ENCODE assay signal across 15 mouse cellular contexts in the genomic region with DNA sequence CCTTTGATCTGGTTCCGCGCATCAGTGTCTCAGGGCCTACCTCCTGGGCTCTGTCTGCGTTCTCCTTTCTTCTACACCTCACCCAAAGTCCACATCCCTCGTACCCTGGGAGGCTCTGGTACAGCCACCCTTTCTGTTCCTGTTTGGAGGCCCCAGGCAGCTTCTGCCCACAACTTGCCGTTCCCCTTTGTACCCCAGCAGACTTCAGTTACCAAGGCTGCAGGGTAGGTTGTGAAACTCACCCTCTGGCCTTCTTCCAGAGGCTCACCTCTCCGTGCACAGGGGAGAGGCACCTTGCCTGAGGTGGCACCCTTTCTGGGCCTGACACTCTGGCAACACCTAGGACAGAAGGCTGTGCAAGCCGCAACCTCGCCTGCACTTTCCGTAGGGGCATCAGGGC. TPM values are rescaled to one million over a fixed set of nuclear protein-coding genes. Genes with fewer than 3 reads are reported as not detected.
A peak's percentile ranks its signal among the peaks of the same experiment; 100 is the strongest.
DNase-seq lines count a peak whose midpoint lies in the region; ATAC-seq lines count a peak whose summit lies in the region.
"Had no signal": no experiment of that assay in that cellular context is flagged by ENCODE, and none has a peak within 500 bp of the region (broad histone marks: within the 10 kb centered on the region; RNA-seq: fewer than 3 reads in every experiment).

No protein-coding gene starts in this region.

- peaks cover 6% of the 10 kb centered on the region; the same call in 1 of the 2 replicates for H3K4me1 ChIP-seq in heart, embryonic 12.5 days (replicated peaks)
- H3K4me1 ChIP-seq: embryonic facial prominence, embryonic 13.5 days; forebrain, embryonic 15.5 days had no signal

- no peak for ATAC-seq in heart, embryonic 12.5 days (ENCODE audit: insufficient number of reproducible peaks, low FRiP score)
- ATAC-seq in granulocyte monocyte progenitor cell, adult 5-6 weeks (replicated peaks; ENCODE audit: poor library complexity, severe bottlenecking), result peak; percentile 72
- ATAC-seq: forebrain, embryonic 15.5 days had no signal

- DNase-seq in heart, adult 11 months, result peak; percentile 88
- DNase-seq in lung, postnatal 10 days, result peak; percentile 48
- peak; percentile 63 for DNase-seq in splenic B cell, adult 2 months (ENCODE audit: low read depth, low spot score)
- no peak for DNase-seq in frontal cortex, adult 2 months (ENCODE audit: extremely low spot score in 1 of 2, low spot score in 1 of 2)
- no peak for DNase-seq in ovary, postnatal 10 days (ENCODE audit: low spot score)
- no peak for DNase-seq in neural tube, embryonic 10.5 days (ENCODE audit: extremely low spot score, low spot score)
- DNase-seq: adrenal gland, postnatal 14 days; cerebellum, adult 8-10 months; retina, postnatal 1 day had no signal

- no peaks in the 10 kb centered on the region; the same call in 1 of the 2 replicates for H3K9me3 ChIP-seq in heart, embryonic 12.5 days (replicated peaks)
- H3K9me3 ChIP-seq: embryonic facial prominence, embryonic 13.5 days; forebrain, embryonic 15.5 days had no signal

- no peak overlapping the region for H3K4me2 ChIP-seq in heart, embryonic 12.5 days
- H3K4me2 ChIP-seq: embryonic facial prominence, embryonic 13.5 days; forebrain, embryonic 15.5 days; hindbrain, embryonic 14.5 days had no signal

- 83% methylated on average over 9 of the region's 9 CpGs for WGBS in heart, embryonic 12.5 days

- H3K36me3 ChIP-seq in heart, embryonic 12.5 days, result no peaks in the 10 kb centered on the region
- peaks cover 3% of the 10 kb centered on the region for H3K36me3 ChIP-seq in splenic B cell, adult 2 months (ENCODE audit: control insufficient read depth, insufficient read depth, low read length, poor library complexity, severe bottlenecking)
- H3K36me3 ChIP-seq: embryonic facial prominence, embryonic 13.5 days; forebrain, embryonic 15.5 days had no signal

- no peak overlapping the region for H3K27ac ChIP-seq in heart, embryonic 12.5 days (ENCODE audit: poor library complexity, severe bottlenecking)
- H3K27ac ChIP-seq: embryonic facial prominence, embryonic 13.5 days; forebrain, embryonic 15.5 days; hindbrain, embryonic 14.5 days had no signal

- H3K27me3 ChIP-seq in heart, embryonic 12.5 days (replicated peaks), result peaks cover 8% of the 10 kb centered on the region; the same call in 1 of the 2 replicates
- no peaks in the 10 kb centered on the region for H3K27me3 ChIP-seq in splenic B cell, adult 2 months (ENCODE audit: control insufficient read depth, insufficient read depth, low read length, poor library complexity, severe bottlenecking)
- H3K27me3 ChIP-seq: embryonic facial prominence, embryonic 13.5 days; forebrain, embryonic 15.5 days had no signal

- no peak overlapping the region for H3K9ac ChIP-seq in heart, embryonic 12.5 days
- H3K9ac ChIP-seq: embryonic facial prominence, embryonic 13.5 days; forebrain, embryonic 15.5 days; hindbrain, embryonic 14.5 days had no signal

- no peak overlapping the region for H3K4me3 ChIP-seq in heart, embryonic 12.5 days
- H3K4me3 ChIP-seq: embryonic facial prominence, embryonic 13.5 days; forebrain, embryonic 15.5 days; myocyte had no signal

RNA-seq across cellular contexts. Expression of gene Trim14, which starts 19.8 kb away (rescaled TPM):
- 0.78 and 1.5 TPM in 2 replicates for polyA plus RNA-seq in heart, embryonic 12.5 days (2016; fragmentation: Nextera tagmentation; extraction: Ambion mirVana)
- total RNA-seq in granulocyte monocyte progenitor cell, adult 5-6 weeks (2014; fragmentation: Nextera tagmentation), result 21.1 and 34.2 TPM in 2 replicates
- total RNA-seq in granulocyte monocyte progenitor cell, adult 5-6 weeks (2017), result 15.6 and 16.3 TPM in 2 replicates
- 1.00 and 1.1 TPM in 2 replicates for polyA plus RNA-seq in frontal cortex, adult 2 months (2012; rRNA removed)

RNA-seq across cellular contexts. Expression of gene Coro2a, which starts 46.2 kb away (rescaled TPM):
- polyA plus RNA-seq in heart, embryonic 12.5 days (2016; fragmentation: Nextera tagmentation; extraction: Ambion mirVana), result 0.15 and 0.34 TPM in 2 replicates
- 73.0 and 78.4 TPM in 2 replicates for total RNA-seq in granulocyte monocyte progenitor cell, adult 5-6 weeks (2014; fragmentation: Nextera tagmentation)
- 22.0 and 28.4 TPM in 2 replicates for total RNA-seq in granulocyte monocyte progenitor cell, adult 5-6 weeks (2017)
- 13.3 and 15.2 TPM in 2 replicates for polyA plus RNA-seq in frontal cortex, adult 2 months (2012; rRNA removed)

Comparison
In these comparisons a context has a peak if more than half of its experiments do, and no peak if none do; other contexts are left out.
1. DNase-seq: peak in heart, adult 11 months (single experiment), lung, postnatal 10 days (single experiment) and splenic B cell, adult 2 months (single experiment); none in frontal cortex, adult 2 months (0 of 2), ovary, postnatal 10 days (single experiment) and neural tube, embryonic 10.5 days (single experiment).
2. RNA of gene Coro2a, which starts 46.2 kb away (polyA plus RNA-seq): 13.3 to 15.2 TPM in frontal cortex, adult 2 months; 0.15 to 0.34 TPM in heart, embryonic 12.5 days; every median in the first group is over 10 times any median in the second.